Mouse (Mus musculus) testis, adult 2 months (tissue): ENCODE data around the gene Aftph. TPM values are rescaled to one million over a fixed set of nuclear protein-coding genes. Genes with fewer than 3 reads are reported as not detected.

Experiments used
- H3K27ac ChIP-seq: fragments of 200-500 bp; 2 replicates; pipeline ENCODE4 v1.5.1; 2012; ENCODE audit warnings: low read depth, low read length; ENCODE audit not compliant: control insufficient read depth, insufficient read depth
- H3K27me3 ChIP-seq: fragments of 200-500 bp; 2 replicates; pipeline ENCODE4 v1.6.1; 2012; ENCODE audit warnings: mild to moderate bottlenecking, low read length, moderate library complexity; ENCODE audit not compliant: control insufficient read depth, insufficient read depth
- H3K36me3 ChIP-seq: fragments of 200-500 bp; 2 replicates; pipeline ENCODE4 v1.6.1; 2012; ENCODE audit warnings: mild to moderate bottlenecking, low read length; ENCODE audit not compliant: control insufficient read depth, insufficient read depth
- H3K4me1 ChIP-seq: fragments of 200-500 bp; 2 replicates; pipeline ENCODE4 v1.6.1; 2012; ENCODE audit warnings: low read length; ENCODE audit not compliant: control insufficient read depth, insufficient read depth
- H3K4me3 ChIP-seq: fragments of 200-500 bp; 2 replicates; pipeline ENCODE4 v1.5.1; 2012; ENCODE audit warnings: low read depth, mild to moderate bottlenecking, low read length, moderate library complexity, mixed read lengths; ENCODE audit not compliant: control insufficient read depth
- CTCF ChIP-seq: fragments of 200-500 bp; IDR thresholded peaks from 2 replicates; pipeline ENCODE4 v1.5.1; 2012; ENCODE audit warnings: low read depth, mild to moderate bottlenecking, inconsistent platforms, low read length, moderate library complexity; ENCODE audit not compliant: control insufficient read depth, insufficient read depth, insufficient replicate concordance
- POLR2A ChIP-seq: fragments of 200-500 bp; IDR thresholded peaks from 2 replicates; pipeline ENCODE4 v1.6.1; 2012; ENCODE audit warnings: low read depth, mild to moderate bottlenecking, inconsistent platforms, low read length, moderate library complexity; ENCODE audit not compliant: control insufficient read depth
- polyA plus RNA-seq: library from polyadenylated mRNA; depleted of rRNA; stranded (reverse); fragments of >200 nt; gene quantifications from 2 replicates; pipeline ENCODE4 v1.2.3, GENCODE M21; 2012

Gene Aftph
- polyA plus RNA-seq, 1 experiment = 55.4 TPM

DNA sequence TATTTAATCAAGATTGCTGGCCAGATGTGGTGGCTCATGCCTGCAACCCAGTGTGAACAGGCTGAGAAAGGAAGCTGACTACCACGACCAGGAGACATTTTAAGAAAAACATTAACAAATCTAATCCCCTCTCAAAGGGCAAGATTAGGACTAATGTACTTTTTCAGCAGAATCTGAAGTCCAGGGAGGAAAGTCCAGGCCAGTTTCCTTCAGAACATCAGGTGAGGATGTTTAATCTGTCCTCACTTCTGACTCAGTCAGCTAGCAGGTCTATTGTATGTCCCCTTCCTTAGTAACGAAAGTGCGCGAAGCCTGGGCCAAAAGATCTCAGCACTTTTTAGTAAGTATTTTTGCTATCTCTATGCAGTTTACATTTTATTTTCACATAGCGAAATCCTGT is 17.8 kb downstream of the Aftph start:
- no peaks in the 10 kb centered on the region for H3K4me1 ChIP-seq
- no peaks in the 10 kb centered on the region for H3K27me3 ChIP-seq
- no peak for TF ChIP-seq POLR2A
- no peak for TF ChIP-seq CTCF
- H3K36me3 ChIP-seq = no peaks in the 10 kb centered on the region; the same call in none of the 2 replicates
- no peak overlapping the region for H3K4me3 ChIP-seq
- H3K27ac ChIP-seq = no peak overlapping the region

DNA sequence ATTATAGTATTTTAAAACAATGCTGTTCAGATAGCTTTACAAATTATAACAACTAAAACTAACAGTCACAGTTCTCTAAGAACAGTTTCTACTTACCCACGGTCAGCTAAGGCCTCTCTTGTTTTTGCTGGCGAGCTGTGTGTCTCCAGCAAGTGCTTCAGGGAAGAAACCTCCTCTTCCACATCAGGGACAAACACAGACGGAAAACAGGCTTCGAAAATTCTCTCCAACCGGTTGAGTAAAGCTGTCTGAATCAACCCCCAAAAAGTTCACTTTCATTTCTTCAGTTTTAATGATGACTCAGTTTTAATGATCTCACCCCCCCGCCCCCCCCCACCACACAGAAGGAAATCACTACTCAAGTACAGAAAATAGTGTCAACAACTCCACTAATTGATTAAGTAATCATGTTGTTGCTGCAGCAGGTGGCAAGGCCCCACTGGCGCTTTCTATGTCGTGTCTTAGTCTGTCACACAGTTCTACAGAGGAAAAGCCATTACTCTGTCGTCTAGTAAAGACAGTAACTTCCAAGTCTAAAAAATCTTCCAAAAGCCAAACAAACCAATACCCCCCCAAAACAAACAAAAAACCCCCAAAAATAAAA is 29.2 kb downstream of the Aftph start:
- Histone ChIP-seq H3K36me3 (no peaks in the 10 kb centered on the region; the same call in 1 of the 2 replicates), H3K27me3 (no peaks in the 10 kb centered on the region)
- TF ChIP-seq POLR2A (no peak), CTCF (no peak)

DNA sequence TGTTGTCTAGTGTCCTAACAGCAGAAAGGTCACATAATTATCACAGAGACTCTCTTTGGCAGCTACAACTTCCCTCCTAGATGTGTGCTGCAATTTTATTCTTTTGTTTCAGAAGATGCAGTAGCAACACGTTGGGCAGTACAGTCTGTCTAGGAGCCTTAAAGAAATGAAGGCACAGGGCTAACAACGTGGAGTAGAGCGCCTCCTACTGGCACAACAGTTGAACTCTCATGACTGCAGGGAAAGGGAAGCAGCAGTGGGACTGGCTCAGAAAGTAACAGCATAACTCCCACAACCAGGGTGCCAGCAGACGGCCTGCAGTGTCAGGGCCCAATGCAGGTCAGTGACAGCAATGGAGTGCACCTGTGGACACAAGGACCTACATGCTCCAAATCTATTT is 50.4 kb downstream of the Aftph start:
- H3K27ac ChIP-seq = no peak overlapping the region
- H3K4me3 ChIP-seq = no peak overlapping the region
- peak; percentile 73; the same call in 1 of the 2 replicates for TF ChIP-seq CTCF
- no peak for TF ChIP-seq POLR2A
- H3K4me1 ChIP-seq = no peaks in the 10 kb centered on the region
- no peaks in the 10 kb centered on the region; the same call in none of the 2 replicates for H3K36me3 ChIP-seq
- no peaks in the 10 kb centered on the region for H3K27me3 ChIP-seq

More for the DNA sequence above, 29.2 kb downstream of the Aftph start:
- no peaks in the 10 kb centered on the region for H3K4me1 ChIP-seq
- H3K27ac ChIP-seq = no peak overlapping the region
- H3K4me3 ChIP-seq = no peak overlapping the region

DNA sequence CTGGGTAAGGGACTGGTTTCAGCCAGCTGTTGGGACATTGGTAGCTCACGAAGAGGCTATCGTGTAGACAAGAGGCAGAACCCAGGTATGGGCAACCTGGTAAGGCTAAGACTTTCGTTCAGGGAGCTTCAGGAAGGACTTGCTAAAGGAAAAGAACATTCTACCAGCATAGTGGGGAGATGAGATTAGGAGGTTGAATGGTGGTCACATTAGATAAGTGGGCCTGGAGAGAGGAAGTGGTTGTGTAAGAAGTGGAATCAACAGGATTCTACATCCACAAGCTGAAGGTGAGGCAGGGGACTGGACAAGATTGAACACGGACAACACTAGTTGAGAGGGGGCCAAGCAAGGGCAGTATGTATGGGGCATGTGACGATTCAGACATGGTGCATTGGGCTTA is 59.7 kb downstream of the Aftph start:
- Histone ChIP-seq H3K27ac (no peak overlapping the region), H3K4me3 (no peak overlapping the region), H3K36me3 (peaks cover 1% of the 10 kb centered on the region), H3K27me3 (no peaks in the 10 kb centered on the region), H3K4me1 (no peaks in the 10 kb centered on the region)
- TF ChIP-seq POLR2A = no peak
- no peak for TF ChIP-seq CTCF

DNA sequence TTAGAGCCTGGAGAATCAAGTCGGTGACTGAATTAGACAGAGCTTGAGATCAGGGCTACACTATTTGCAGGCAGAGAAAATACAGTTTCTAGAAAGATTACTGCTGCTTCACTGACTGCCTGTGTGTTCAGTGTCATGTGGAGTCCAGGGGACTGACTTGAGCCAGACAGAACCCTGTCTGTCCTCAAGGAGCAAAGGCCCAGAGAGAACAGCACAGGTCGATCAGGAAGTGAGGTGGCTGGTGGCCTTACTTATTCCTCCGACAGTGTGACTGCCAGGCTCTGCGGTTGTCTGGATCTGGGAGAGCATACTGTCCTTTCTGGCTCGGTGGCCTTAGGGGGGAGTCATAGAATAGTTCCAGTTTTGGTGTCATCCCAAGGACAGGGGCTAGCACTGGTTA is 60.6 kb downstream of the Aftph start:
- no peaks in the 10 kb centered on the region for H3K36me3 ChIP-seq
- H3K4me3 ChIP-seq = no peak overlapping the region
- no peak for TF ChIP-seq CTCF
- no peak for TF ChIP-seq POLR2A
- H3K27ac ChIP-seq = no peak overlapping the region
- H3K27me3 ChIP-seq = no peaks in the 10 kb centered on the region
- no peaks in the 10 kb centered on the region for H3K4me1 ChIP-seq

DNA sequence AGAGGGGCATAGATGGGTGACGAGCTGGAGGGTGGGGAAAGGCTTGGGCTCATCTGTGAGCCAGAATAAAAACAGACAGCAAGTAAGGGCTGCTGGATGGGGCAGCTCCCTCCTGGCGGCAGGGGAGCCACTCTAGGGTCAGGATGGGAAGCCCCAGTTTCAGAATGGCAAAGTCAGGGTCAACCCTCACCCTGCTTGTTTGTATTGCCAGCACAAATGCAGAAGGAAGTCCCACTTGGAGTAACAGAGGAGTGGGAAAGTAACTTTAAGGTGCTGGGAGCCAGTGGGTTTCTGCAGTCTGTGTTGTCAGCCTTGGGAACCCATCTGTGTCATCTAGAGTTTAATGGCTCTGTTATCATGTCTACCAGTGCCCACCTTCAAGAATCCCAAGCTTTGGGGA is 62.0 kb downstream of the Aftph start:
- no peak overlapping the region for H3K27ac ChIP-seq
- H3K27me3 ChIP-seq = no peaks in the 10 kb centered on the region
- no peaks in the 10 kb centered on the region for H3K4me1 ChIP-seq
- H3K4me3 ChIP-seq = no peak overlapping the region
- TF ChIP-seq POLR2A (no peak), CTCF (no peak)
- H3K36me3 ChIP-seq = no peaks in the 10 kb centered on the region

DNA sequence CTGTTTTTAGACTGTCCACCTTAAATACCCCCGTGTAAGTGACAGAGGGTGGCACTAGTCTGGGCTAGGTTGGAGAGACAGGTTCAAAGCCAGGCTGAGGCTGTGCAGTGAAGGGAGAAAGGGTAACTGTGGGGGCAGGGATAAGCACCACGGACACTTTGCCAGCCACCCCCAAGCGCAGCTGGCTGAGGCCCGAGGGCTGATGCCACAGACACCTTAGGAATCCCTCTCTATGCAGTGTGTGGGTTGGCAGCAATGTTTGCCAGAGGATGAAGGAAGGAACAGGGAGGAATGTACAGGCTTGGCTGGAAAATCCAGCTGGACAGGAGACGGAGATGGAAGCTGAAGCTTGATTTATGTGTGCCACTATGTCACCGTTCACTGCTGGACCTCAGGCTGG is 68.9 kb downstream of the Aftph start:
- Histone ChIP-seq H3K27me3 (no peaks in the 10 kb centered on the region), H3K36me3 (no peaks in the 10 kb centered on the region), H3K4me3 (no peak overlapping the region), H3K4me1 (no peaks in the 10 kb centered on the region; the same call in 1 of the 2 replicates), H3K27ac (no peak overlapping the region)
- TF ChIP-seq POLR2A = no peak
- TF ChIP-seq CTCF = no peak

DNA sequence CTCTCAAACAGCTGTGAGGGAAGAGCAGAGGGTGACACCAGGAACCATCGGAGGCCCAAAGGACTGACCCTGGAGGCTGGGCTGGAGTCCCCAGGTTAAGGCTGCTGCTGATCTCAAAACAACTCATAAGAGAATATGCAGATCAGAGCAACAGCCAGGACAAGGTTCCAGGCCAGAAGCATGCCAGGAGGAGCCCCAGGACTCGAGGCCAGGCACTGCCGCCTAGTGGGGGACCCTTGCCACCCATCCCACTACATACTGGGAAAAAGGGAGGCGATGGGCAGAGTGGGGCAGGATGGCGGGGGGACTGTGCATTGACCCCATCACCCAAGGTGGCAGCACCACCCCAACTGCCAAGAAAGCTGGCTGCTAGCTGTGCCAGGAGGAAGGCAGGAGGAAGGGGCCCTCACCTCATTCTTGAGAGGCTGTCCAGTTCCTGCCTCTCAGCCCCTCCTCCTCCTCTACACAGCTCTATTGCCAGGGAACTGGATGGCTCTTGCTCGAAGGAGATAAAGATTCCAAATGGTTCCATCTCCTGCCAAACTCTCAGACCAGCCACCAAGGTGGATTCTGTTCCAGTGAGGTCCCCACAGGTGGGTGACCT is 69.5 kb downstream of the Aftph start:
- Histone ChIP-seq H3K36me3 (no peaks in the 10 kb centered on the region), H3K27ac (no peak overlapping the region), H3K27me3 (no peaks in the 10 kb centered on the region), H3K4me3 (peak overlapping the region; percentile 28), H3K4me1 (no peaks in the 10 kb centered on the region; the same call in 1 of the 2 replicates)
- TF ChIP-seq CTCF (no peak), POLR2A (no peak)
